Mouse (Mus musculus) intestine, postnatal 0 days (tissue): ENCODE measurements around the gene Tpo. TPM values are rescaled to one million over a fixed set of nuclear protein-coding genes. Genes with fewer than 3 reads are reported as not detected.

ENCODE experiments used
- ATAC-seq: fragments of 200-750 bp; cut with Nextera tagmentation; 2 replicates; pipeline ENCODE4 v1.8.0; 2017; ENCODE audit warnings: mild to moderate bottlenecking, moderate TSS enrichment, moderate library complexity
- H3K27ac ChIP-seq: fragments of 300-500 bp; sonication (generic); 2 replicates; pipeline ENCODE4 v1.5.1; 2014; ENCODE audit warnings: mild to moderate bottlenecking, low read depth, low read length, moderate library complexity
- H3K27me3 ChIP-seq: fragments of 300-500 bp; sonication (generic); replicated peaks from 2 replicates; pipeline ENCODE4 v1.6.1; 2014; ENCODE audit warnings: low read length, mixed read lengths; ENCODE audit not compliant: control insufficient read depth, insufficient read depth
- H3K36me3 ChIP-seq: fragments of 300-500 bp; sonication (generic); 2 replicates; pipeline ENCODE4 v1.6.1; 2014; ENCODE audit warnings: mild to moderate bottlenecking, moderate library complexity; ENCODE audit not compliant: control insufficient read depth, insufficient read depth
- H3K4me1 ChIP-seq: fragments of 300-500 bp; sonication (generic); replicated peaks from 2 replicates; pipeline ENCODE4 v1.6.1; 2014; ENCODE audit warnings: antibody characterized with exemption, low read length, mixed read lengths; ENCODE audit not compliant: control insufficient read depth, insufficient read depth
- H3K4me2 ChIP-seq: fragments of 300-500 bp; sonication (generic); replicated peaks from 2 replicates; pipeline ENCODE4 v1.6.1; 2014; ENCODE audit warnings: low read depth, mild to moderate bottlenecking, moderate library complexity
- H3K4me3 ChIP-seq: fragments of 300-500 bp; sonication (generic); 2 replicates; pipeline ENCODE4 v1.5.1; 2014; ENCODE audit warnings: low read depth, low read length
- H3K9ac ChIP-seq: fragments of 300-500 bp; sonication (generic); 2 replicates; pipeline ENCODE4 v1.6.1; 2014; ENCODE audit warnings: mild to moderate bottlenecking, low read depth, low read length
- H3K9me3 ChIP-seq: fragments of 300-500 bp; sonication (generic); 2 replicates; pipeline ENCODE4 v1.6.1; 2016; ENCODE audit warnings: mixed run types; ENCODE audit not compliant: control insufficient read depth
- CTCF ChIP-seq: sonication (generic); IDR thresholded peaks from 2 replicates; pipeline ENCODE4 v1.5.1; 2016; ENCODE audit warnings: low read depth, mild to moderate bottlenecking, control low read depth, antibody characterized with exemption, moderate library complexity
- WGBS: fragments of 180-500 bp; shearing (Covaris S2); extraction: QIAGEN DNeasy Blood & Tissue Kit; methylation state at CpG from one replicate; pipeline ENCODE4 v1.1.7; 2014; 5-methylcytosine and 5-hydroxymethylcytosine counted together
- polyA plus RNA-seq: library from polyadenylated mRNA; unstranded; fragments of >200 nt; fragmentation: Nextera tagmentation; extraction: Ambion mirVana; gene quantifications from 2 replicates; pipeline ENCODE4 v1.2.1, GENCODE M21; 2015

Gene Tpo
- polyA plus RNA-seq, 1 experiment from 2014 or later, result not detected

DNA sequence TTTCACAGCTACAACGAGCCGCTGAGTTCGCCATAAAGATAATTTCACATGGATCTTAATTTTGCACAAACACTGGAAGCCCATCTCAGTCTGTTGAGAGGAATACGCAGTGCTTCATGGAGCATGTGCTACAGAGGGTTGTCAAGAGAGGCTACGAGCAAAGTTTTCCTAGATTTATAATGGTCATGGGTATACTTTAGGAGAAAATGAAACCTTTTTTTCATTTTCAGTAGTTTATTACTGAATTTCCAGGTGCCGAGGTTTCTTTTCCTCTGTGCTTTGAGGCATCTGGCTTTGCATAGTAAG, 3.1 kb downstream of the Tpo start:
- H3K9ac ChIP-seq, result no peak overlapping the region
- ATAC-seq, result no peak
- no peak overlapping the region for H3K4me2 ChIP-seq
- no peaks in the 10 kb centered on the region for H3K4me1 ChIP-seq
- H3K9me3 ChIP-seq, result no peaks in the 10 kb centered on the region
- TF ChIP-seq CTCF, result no peak
- no peak overlapping the region for H3K27ac ChIP-seq
- no peak overlapping the region for H3K4me3 ChIP-seq
- no peaks in the 10 kb centered on the region for H3K27me3 ChIP-seq
- 77% methylated on average over 6 of the region's 6 CpGs for WGBS
- no peaks in the 10 kb centered on the region for H3K36me3 ChIP-seq

DNA sequence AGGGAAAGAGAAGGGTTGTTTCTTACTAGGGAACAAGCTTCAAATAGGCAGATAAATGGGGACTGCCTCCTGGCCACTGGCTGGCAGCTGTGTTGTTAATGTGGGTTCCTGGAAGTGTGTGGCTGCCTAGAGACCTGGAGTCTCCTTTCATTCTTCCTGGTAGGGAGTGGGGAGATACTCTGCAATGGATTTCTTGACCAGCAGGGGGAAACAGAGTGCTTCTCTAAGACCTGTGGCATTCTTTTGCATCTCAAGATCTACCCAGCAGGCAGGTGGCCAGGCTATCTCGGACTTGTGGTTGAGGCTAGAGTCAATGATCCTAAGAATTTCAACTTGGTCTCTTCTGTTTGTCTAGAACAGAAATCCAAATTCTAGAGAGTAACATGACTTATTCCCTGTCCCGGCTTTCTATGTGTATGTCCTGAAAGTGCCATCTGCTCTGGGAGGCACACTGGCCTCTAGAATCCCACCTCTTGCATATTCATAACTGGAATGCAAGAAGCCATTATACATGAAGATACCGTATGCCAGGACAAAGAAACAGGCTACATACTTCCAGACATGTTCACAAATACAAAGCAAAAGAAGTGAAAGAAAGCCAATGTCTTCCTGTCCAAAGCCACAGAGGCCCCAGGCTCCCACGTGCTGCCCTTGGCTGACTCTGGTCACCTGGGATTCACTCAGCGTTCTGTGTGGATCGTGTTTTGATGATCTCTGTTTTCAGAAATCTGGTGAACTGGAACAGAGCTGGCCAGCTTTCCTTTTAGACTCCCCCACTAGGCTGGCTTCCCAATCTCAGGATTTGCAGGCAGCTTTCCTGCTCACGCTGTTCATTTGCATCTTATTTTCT, 3.6 kb downstream of the Tpo start:
- no peaks in the 10 kb centered on the region for H3K9me3 ChIP-seq
- H3K4me3 ChIP-seq, result no peak overlapping the region
- no peak overlapping the region for H3K4me2 ChIP-seq
- H3K4me1 ChIP-seq, result no peaks in the 10 kb centered on the region
- TF ChIP-seq CTCF, result peak; percentile 89
- no peaks in the 10 kb centered on the region for H3K27me3 ChIP-seq
- 0 out of 2 replicates have a peak, but pooled peaks have one; percentile 45 for ATAC-seq
- H3K9ac ChIP-seq, result no peak overlapping the region
- H3K36me3 ChIP-seq, result no peaks in the 10 kb centered on the region
- WGBS, result 68% methylated on average over 7 of the region's 7 CpGs
- H3K27ac ChIP-seq, result no peak overlapping the region

DNA sequence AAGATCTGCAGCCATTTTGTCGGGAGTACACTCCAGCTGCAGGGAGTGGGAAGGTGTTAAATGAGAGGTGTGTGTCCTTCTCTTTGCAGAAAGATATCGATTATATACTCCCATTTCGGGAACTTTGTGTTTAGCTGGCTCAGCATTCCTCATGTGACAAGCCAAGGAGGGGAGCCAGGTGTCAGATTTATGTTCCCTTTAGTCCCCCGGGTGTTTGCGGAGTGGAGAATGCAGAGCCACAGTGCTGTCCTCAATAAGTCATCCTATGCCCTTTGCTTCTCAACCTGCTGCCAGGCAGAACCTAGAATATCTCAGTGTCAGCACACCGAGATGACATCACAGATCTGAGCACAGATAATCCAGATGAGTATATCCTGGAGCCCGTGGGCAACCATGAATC, 10.1 kb downstream of the Tpo start:
- no peaks in the 10 kb centered on the region for H3K4me1 ChIP-seq
- H3K4me3 ChIP-seq, result no peak overlapping the region
- no peaks in the 10 kb centered on the region for H3K9me3 ChIP-seq
- TF ChIP-seq CTCF, result no peak
- H3K36me3 ChIP-seq, result no peaks in the 10 kb centered on the region
- no peak overlapping the region for H3K4me2 ChIP-seq
- no peak overlapping the region for H3K9ac ChIP-seq
- ATAC-seq, result no peak
- no peaks in the 10 kb centered on the region for H3K27me3 ChIP-seq
- 56% methylated on average over 7 of the region's 7 CpGs for WGBS
- H3K27ac ChIP-seq, result no peak overlapping the region

DNA sequence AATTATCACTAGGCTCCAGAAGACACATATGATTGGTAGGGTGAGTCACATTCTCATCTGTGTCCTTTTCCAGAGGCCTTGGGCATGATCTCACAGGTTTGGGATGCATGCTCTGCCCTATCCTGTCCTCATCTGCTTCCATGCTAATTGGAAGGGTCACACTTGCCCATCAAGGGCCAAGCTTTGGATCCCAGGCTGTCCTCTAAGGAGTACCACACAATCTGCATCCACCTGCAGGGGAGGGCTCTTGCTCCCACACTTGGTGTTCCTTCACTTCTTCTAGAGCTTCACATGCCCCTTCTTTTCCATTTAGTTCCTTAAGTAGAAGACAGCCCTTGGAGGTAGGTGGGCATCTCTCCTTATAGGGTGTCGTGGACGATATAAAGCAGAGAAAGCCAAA, 20.2 kb downstream of the Tpo start:
- Histone ChIP-seq H3K4me1 (no peaks in the 10 kb centered on the region), H3K27ac (no peak overlapping the region), H3K36me3 (no peaks in the 10 kb centered on the region), H3K9me3 (no peaks in the 10 kb centered on the region), H3K27me3 (no peaks in the 10 kb centered on the region), H3K4me3 (no peak overlapping the region), H3K9ac (no peak overlapping the region), H3K4me2 (no peak overlapping the region)
- TF ChIP-seq CTCF, result no peak
- no peak for ATAC-seq
- WGBS, result 83% methylated on average over 2 of the region's 2 CpGs

DNA sequence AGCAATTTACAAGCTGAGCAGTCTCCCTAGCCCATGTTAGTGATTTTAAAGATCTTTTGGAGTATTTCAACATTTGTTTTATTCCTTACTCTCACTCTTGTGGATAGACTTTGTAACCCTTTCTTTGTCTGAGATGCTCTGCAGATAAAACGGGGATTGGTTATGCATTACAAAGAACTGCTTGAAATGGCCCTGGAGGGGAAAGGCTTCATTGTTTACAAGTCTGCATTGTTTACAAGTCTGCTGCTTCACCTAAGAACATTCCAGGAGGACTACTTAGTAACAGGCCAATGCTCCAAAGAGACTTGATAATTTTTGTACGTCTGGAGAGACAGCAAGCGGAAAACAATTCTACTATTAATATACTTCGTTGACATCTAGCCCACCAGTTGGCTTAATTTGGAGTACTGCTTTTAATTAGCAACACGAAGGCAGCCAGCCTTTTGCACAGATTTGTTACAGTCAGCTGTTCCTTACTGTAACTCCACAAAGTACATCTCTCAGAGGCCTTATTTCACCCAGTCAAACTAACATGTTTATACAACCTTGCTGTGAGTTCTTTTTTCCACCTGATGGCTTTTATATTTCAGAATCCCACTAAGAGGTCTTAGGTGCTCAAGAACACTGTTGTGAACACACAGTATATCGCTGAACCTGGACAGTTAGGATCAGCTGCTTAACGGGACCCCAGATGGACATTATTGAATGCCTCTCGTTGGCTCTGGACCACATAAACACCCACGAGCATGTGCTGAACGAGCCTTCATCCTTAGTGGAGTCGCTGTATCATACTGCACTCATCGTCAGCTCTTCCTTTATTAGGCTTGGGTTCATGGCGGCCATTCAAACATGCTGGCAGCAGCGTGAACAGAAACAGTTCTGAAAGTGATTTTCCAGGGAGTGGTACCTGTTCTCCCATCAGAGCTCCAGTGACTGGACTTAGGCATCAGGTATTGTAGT, 22.5 kb downstream of the Tpo start:
- Histone ChIP-seq H3K9ac (no peak overlapping the region), H3K36me3 (no peaks in the 10 kb centered on the region), H3K4me3 (no peak overlapping the region), H3K4me2 (no peak overlapping the region), H3K27me3 (no peaks in the 10 kb centered on the region), H3K9me3 (no peaks in the 10 kb centered on the region), H3K27ac (no peak overlapping the region), H3K4me1 (no peaks in the 10 kb centered on the region)
- no peak for TF ChIP-seq CTCF
- 76% methylated on average over 14 of the region's 14 CpGs for WGBS
- no peak for ATAC-seq

DNA sequence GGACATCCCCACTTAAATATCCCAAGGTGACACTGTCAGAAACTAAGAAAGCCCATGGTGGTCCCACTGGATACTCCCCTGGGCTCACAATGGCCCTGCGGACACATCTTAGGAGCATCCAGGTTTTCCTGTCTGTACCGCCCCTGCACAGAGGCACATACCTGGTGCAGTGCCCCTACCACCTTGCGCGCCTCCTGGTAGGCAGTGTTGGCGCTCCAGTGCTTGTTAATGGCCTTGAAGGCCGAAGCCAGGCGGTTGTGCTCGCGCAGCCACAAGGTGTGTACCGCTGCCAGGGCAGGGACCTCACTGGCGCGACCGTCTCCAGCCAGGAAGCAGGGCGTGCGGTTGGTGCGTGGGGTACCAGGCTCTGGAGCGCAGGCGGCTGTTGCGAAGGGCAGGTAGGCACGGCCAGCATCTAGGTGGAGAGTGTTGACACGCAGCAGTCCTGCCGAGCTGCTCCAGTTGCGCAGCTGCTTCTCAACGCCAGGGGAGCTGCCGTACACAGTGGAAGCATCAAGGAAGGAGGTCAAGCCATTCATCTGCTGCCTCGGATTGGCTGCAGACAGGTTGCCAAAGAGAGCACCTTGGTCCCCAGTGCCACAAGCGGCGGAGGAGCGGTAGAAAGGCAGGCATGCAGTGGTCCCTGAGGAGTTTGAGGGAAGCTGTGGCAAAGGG, 29.4 kb downstream of the Tpo start:
- Histone ChIP-seq H3K4me1 (no peaks in the 10 kb centered on the region), H3K27me3 (no peaks in the 10 kb centered on the region), H3K9ac (no peak overlapping the region), H3K27ac (no peak overlapping the region), H3K9me3 (no peaks in the 10 kb centered on the region), H3K36me3 (no peaks in the 10 kb centered on the region), H3K4me3 (no peak overlapping the region), H3K4me2 (no peak overlapping the region)
- no peak for ATAC-seq
- WGBS, result 27% methylated on average over 29 of the region's 29 CpGs
- TF ChIP-seq CTCF, result peak; percentile 33; the same call in 1 of the 2 replicates
